9 mouse cellular contexts compared by ENCODE assay signal in the genomic region with DNA sequence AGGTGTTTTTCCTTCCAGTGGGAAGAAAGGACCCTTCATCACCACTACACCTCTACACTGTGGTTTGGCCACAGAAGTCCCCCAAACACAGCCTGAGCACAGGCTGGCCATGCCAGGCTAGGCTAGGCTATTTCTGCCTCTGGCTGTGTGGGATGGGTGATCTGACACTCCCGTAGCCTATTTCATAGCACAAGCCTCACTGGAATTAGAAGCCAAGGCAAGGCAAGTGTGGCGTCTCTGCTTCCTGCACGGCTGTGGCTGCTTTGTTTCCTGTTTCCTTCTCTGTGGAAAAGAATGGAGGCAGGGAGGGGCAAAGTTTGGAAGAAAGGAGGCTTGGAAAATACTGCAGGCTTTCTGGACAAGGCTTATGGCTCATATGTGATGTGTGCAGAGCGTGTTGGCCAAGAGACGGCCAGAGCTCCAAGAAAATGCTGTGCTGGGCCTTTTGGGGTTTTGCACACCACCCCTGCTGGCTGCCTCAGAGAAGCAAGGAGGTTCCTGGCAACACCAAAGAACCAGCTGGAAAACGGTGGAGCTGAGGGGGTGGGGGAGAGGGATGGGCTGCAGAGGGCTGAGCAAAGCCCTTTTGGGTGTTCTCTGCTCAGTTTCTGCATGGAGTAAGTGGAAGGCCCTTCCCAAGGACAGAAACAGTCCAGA. TPM values are rescaled to one million over a fixed set of nuclear protein-coding genes. Genes with fewer than 3 reads are reported as not detected.
A peak's percentile ranks its signal among the peaks of the same experiment; 100 is the strongest.
DNase-seq lines count a peak whose midpoint lies in the region; ATAC-seq lines count a peak whose summit lies in the region.
"Had no signal": no experiment of that assay in that cellular context is flagged by ENCODE, and none has a peak within 500 bp of the region (broad histone marks: within the 10 kb centered on the region; RNA-seq: fewer than 3 reads in every experiment).

No protein-coding gene starts in this region.

- no peaks in the 10 kb centered on the region for H3K36me3 ChIP-seq in limb, embryonic 12.5 days
- no peaks in the 10 kb centered on the region for H3K36me3 ChIP-seq in midbrain, embryonic 10.5 days

- no peak for ATAC-seq in limb, embryonic 12.5 days (ENCODE audit: insufficient number of reproducible peaks, insufficient read depth, low FRiP score, low TSS enrichment, low read depth)
- no peak for ATAC-seq in CD4-positive, CD25-positive, alpha-beta regulatory T cell, adult 4 months

- H3K4me2 ChIP-seq in limb, embryonic 12.5 days: no peak overlapping the region

- 49% methylated on average over 6 of the region's 6 CpGs for WGBS in limb, embryonic 12.5 days
- 60% methylated on average over 6 of the region's 6 CpGs for WGBS in midbrain, embryonic 10.5 days

- H3K9me3 ChIP-seq in limb, embryonic 12.5 days: 0 out of 2 replicates have a peak, but pooled peaks cover 3% of the 10 kb centered on the region
- no peaks in the 10 kb centered on the region for H3K9me3 ChIP-seq in midbrain, embryonic 10.5 days (replicated peaks)

- no peak overlapping the region for H3K4me3 ChIP-seq in limb, embryonic 12.5 days (replicated peaks)
- H3K4me3 ChIP-seq in midbrain, embryonic 10.5 days: no peak overlapping the region

- H3K4me1 ChIP-seq in limb, embryonic 12.5 days (replicated peaks): peaks cover 28% of the 10 kb centered on the region
- H3K4me1 ChIP-seq in midbrain, embryonic 10.5 days: peaks cover 40% of the 10 kb centered on the region

- no peaks in the 10 kb centered on the region for H3K27me3 ChIP-seq in limb, embryonic 12.5 days
- no peaks in the 10 kb centered on the region for H3K27me3 ChIP-seq in midbrain, embryonic 10.5 days (ENCODE audit: low read depth, poor library complexity, severe bottlenecking)

- DNase-seq in cerebellum, postnatal 10 days: peak; percentile 36 to 56
- no peak for DNase-seq in cerebellum, adult 18-20 months
- peak; percentile 58 to 61 for DNase-seq in urinary bladder, postnatal 4 days (ENCODE audit: low spot score in 2 of 2)
- no peak for DNase-seq in urinary bladder, adult 2 months (ENCODE audit: low spot score)
- peak; percentile 59 for DNase-seq in testis, postnatal 10 days (ENCODE audit: low spot score)
- DNase-seq in midbrain, embryonic 10.5 days (ENCODE audit: low spot score): no peak

- no peak overlapping the region for H3K9ac ChIP-seq in limb, embryonic 12.5 days (replicated peaks)

- 0 out of 2 replicates have a peak overlapping the region, but pooled peaks have one; percentile 7 for H3K27ac ChIP-seq in limb, embryonic 12.5 days
- H3K27ac ChIP-seq in midbrain, embryonic 10.5 days (replicated peaks): no peak overlapping the region; the same call in 1 of the 2 replicates

RNA-seq across cellular contexts. Expression of a gene that starts 5.6 kb away (rescaled TPM):
- not detected in 2 replicates for polyA plus RNA-seq in urinary bladder, adult 2 months (2012; rRNA removed)
- not detected in 2 replicates for polyA plus RNA-seq in limb, embryonic 12.5 days (2016; fragmentation: Nextera tagmentation; extraction: Ambion mirVana)
- not detected in 2 replicates for polyA plus RNA-seq in midbrain, embryonic 10.5 days (2016; fragmentation: Nextera tagmentation; extraction: Ambion mirVana)
- polyA plus RNA-seq in CD4-positive, CD25-positive, alpha-beta regulatory T cell, adult 4 months (2017; shearing (Covaris generic)): not detected
- polyA plus RNA-seq: neural tube, embryonic 11.5 days had no signal

RNA-seq across cellular contexts. Expression of a gene that starts 28.4 kb away (rescaled TPM):
- polyA plus RNA-seq in urinary bladder, adult 2 months (2012; rRNA removed): 17.0 and 19.0 TPM in 2 replicates
- polyA plus RNA-seq in limb, embryonic 12.5 days (2016; fragmentation: Nextera tagmentation; extraction: Ambion mirVana): 7.0 and 7.6 TPM in 2 replicates
- 2.7 and 3.6 TPM in 2 replicates for polyA plus RNA-seq in midbrain, embryonic 10.5 days (2016; fragmentation: Nextera tagmentation; extraction: Ambion mirVana)
- polyA plus RNA-seq in CD4-positive, CD25-positive, alpha-beta regulatory T cell, adult 4 months (2017; shearing (Covaris generic)): not detected

RNA-seq across cellular contexts. Expression of a gene that starts 42.4 kb away (rescaled TPM):
- polyA plus RNA-seq in urinary bladder, adult 2 months (2012; rRNA removed): 5.4 and 6.2 TPM in 2 replicates
- polyA plus RNA-seq in limb, embryonic 12.5 days (2016; fragmentation: Nextera tagmentation; extraction: Ambion mirVana): 0.31 and 0.68 TPM in 2 replicates
- polyA plus RNA-seq in midbrain, embryonic 10.5 days (2016; fragmentation: Nextera tagmentation; extraction: Ambion mirVana): 0.25 and 0.56 TPM in 2 replicates
- 1 to 10 TPM; 3.7 to 4.9 TPM for polyA plus RNA-seq in CD4-positive, CD25-positive, alpha-beta regulatory T cell, adult 4 months (2017; shearing (Covaris generic))

Comparison
In these comparisons a context has a peak if more than half of its experiments do, and no peak if none do; other contexts are left out.
1. DNase-seq: peak in cerebellum, postnatal 10 days (2 of 2), urinary bladder, postnatal 4 days (2 of 2) and testis, postnatal 10 days (single experiment); none in cerebellum, adult 18-20 months (0 of 2), urinary bladder, adult 2 months (single experiment) and midbrain, embryonic 10.5 days (single experiment).